In the genomic region with DNA sequence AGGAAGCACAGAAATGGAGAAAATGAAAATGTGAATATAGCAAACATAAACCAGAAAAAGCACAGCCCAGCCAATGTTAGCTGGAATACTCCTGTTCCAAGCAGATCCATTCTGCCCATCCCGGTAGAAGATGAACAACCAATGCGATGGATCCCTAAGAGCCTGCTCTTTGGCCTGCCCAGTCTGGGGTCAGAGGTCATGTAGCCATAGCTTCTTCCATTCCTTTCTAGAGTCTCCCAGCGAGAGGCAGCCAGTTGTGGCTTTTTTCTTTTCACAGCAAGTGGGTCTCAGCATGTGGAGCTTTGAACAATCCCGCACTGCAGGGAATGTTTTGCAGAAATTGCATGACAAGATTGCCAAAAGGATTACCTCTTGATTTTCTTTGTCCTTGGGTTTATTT, we compare ENCODE assay signal across 21 mouse cellular contexts.
DNase-seq lines count a peak whose midpoint lies in the region; ATAC-seq and TF ChIP-seq lines count a peak whose summit lies in the region.
"Had no signal": no experiment of that assay in that cellular context is flagged by ENCODE, and none has a peak within 500 bp of the region (broad histone marks: within the 10 kb centered on the region; RNA-seq: fewer than 3 reads in every experiment).

No protein-coding gene starts in this region.

- H3K36me3 ChIP-seq in hindbrain, embryonic 10.5 days = no peaks in the 10 kb centered on the region
- no peaks in the 10 kb centered on the region for H3K36me3 ChIP-seq in hindbrain, embryonic 14.5 days (replicated peaks; ENCODE audit: control insufficient read depth, insufficient read depth)
- H3K36me3 ChIP-seq in intestine, postnatal 0 days (ENCODE audit: control insufficient read depth, insufficient read depth) = no peaks in the 10 kb centered on the region
- H3K36me3 ChIP-seq: embryonic facial prominence, embryonic 13.5 days; heart, embryonic 10.5 days; limb, embryonic 12.5 days had no signal

- peaks cover 8% of the 10 kb centered on the region for H3K4me1 ChIP-seq in hindbrain, embryonic 10.5 days (replicated peaks)
- no peaks in the 10 kb centered on the region; the same call in 1 of the 2 replicates for H3K4me1 ChIP-seq in hindbrain, embryonic 14.5 days (replicated peaks; ENCODE audit: control insufficient read depth, insufficient read depth, low read length)
- no peaks in the 10 kb centered on the region for H3K4me1 ChIP-seq in intestine, postnatal 0 days (replicated peaks; ENCODE audit: control insufficient read depth, insufficient read depth, low read length)
- H3K4me1 ChIP-seq: embryonic facial prominence, embryonic 13.5 days; heart, embryonic 10.5 days; limb, embryonic 12.5 days had no signal

- H3K4me2 ChIP-seq in hindbrain, embryonic 14.5 days (replicated peaks) = no peak overlapping the region
- no peak overlapping the region for H3K4me2 ChIP-seq in intestine, postnatal 0 days (replicated peaks; ENCODE audit: low read depth)
- H3K4me2 ChIP-seq: embryonic facial prominence, embryonic 13.5 days; limb, embryonic 12.5 days; liver, embryonic 11.5 days had no signal

- H3K9ac ChIP-seq in hindbrain, embryonic 14.5 days = no peak overlapping the region
- H3K9ac ChIP-seq in intestine, postnatal 0 days (ENCODE audit: low read depth, low read length) = no peak overlapping the region
- H3K9ac ChIP-seq: embryonic facial prominence, embryonic 13.5 days; limb, embryonic 12.5 days; liver, postnatal 0 days had no signal

- no peaks in the 10 kb centered on the region for H3K9me3 ChIP-seq in hindbrain, embryonic 10.5 days
- H3K9me3 ChIP-seq in hindbrain, embryonic 14.5 days (ENCODE audit: control insufficient read depth, low read length) = no peaks in the 10 kb centered on the region; the same call in 1 of the 2 replicates
- no peaks in the 10 kb centered on the region for H3K9me3 ChIP-seq in intestine, postnatal 0 days (ENCODE audit: control insufficient read depth)
- H3K9me3 ChIP-seq: embryonic facial prominence, embryonic 13.5 days; heart, embryonic 10.5 days; limb, embryonic 12.5 days had no signal

- no peak overlapping the region for H3K27ac ChIP-seq in hindbrain, embryonic 10.5 days
- no peak overlapping the region for H3K27ac ChIP-seq in hindbrain, embryonic 14.5 days
- H3K27ac ChIP-seq in intestine, postnatal 0 days (ENCODE audit: low read depth, low read length) = no peak overlapping the region
- H3K27ac ChIP-seq: embryonic facial prominence, embryonic 13.5 days; heart, embryonic 10.5 days; limb, embryonic 12.5 days; macrophage had no signal

- WGBS in hindbrain, embryonic 10.5 days = 6% methylated on average over 4 of the region's 4 CpGs
- WGBS in hindbrain, embryonic 14.5 days = 10% methylated on average over 4 of the region's 4 CpGs
- WGBS in intestine, postnatal 0 days = 66% methylated on average over 4 of the region's 4 CpGs

- TF ChIP-seq CTCF in intestine, postnatal 0 days (IDR thresholded peaks at IDR 0.05; ENCODE audit: low read depth) = no peak

- no peak overlapping the region for H3K4me3 ChIP-seq in hindbrain, embryonic 10.5 days
- H3K4me3 ChIP-seq in hindbrain, embryonic 14.5 days (replicated peaks; ENCODE audit: low read length) = no peak overlapping the region
- H3K4me3 ChIP-seq in intestine, postnatal 0 days (ENCODE audit: low read depth, low read length) = no peak overlapping the region
- H3K4me3 ChIP-seq: embryonic facial prominence, embryonic 13.5 days; erythroblast, embryonic 14.5 days; heart, embryonic 10.5 days; limb, embryonic 12.5 days had no signal

- ATAC-seq in hindbrain, embryonic 14.5 days (ENCODE audit: low FRiP score) = no peak
- ATAC-seq in inflammation-experienced regulatory T-cells, adult 6 months = no peak
- no peak for ATAC-seq in intestine, postnatal 0 days
- ATAC-seq: liver, postnatal 0 days; lung, postnatal 0 days; Patski had no signal

- H3K27me3 ChIP-seq in hindbrain, embryonic 10.5 days (ENCODE audit: insufficient read depth, poor library complexity, severe bottlenecking) = no peaks in the 10 kb centered on the region
- no peaks in the 10 kb centered on the region for H3K27me3 ChIP-seq in hindbrain, embryonic 14.5 days (ENCODE audit: control insufficient read depth, insufficient read depth, low read length)
- H3K27me3 ChIP-seq in intestine, postnatal 0 days (replicated peaks; ENCODE audit: control insufficient read depth, insufficient read depth, low read length) = no peaks in the 10 kb centered on the region
- H3K27me3 ChIP-seq: embryonic facial prominence, embryonic 13.5 days; limb, embryonic 12.5 days; Patski had no signal

- DNase-seq in hindbrain, embryonic 10.5 days (ENCODE audit: low spot score) = peak; percentile 53
- no peak for DNase-seq in hindbrain, embryonic 14.5 days (ENCODE audit: low spot score)
- DNase-seq in retina, embryonic 14.5 days (ENCODE audit: low spot score) = peak; percentile 29
- DNase-seq in retina, postnatal 1 day = no peak
- peak; percentile 41 for DNase-seq in embryo, embryonic 9.5 days (ENCODE audit: extremely low spot score)
- DNase-seq: adrenal gland, adult 8-10 months; cerebellum, adult 8-10 months; heart, postnatal 4 days; kidney, adult 18-20 months; kidney, postnatal 4 days; liver, postnatal 0 days had no signal

Comparison
In these comparisons a context has a peak if more than half of its experiments do, and no peak if none do; other contexts are left out.
1. DNase-seq: peak in hindbrain, embryonic 10.5 days (single experiment), retina, embryonic 14.5 days (single experiment) and embryo, embryonic 9.5 days (single experiment); none in hindbrain, embryonic 14.5 days (single experiment) and retina, postnatal 1 day (single experiment).